Mouse (Mus musculus) forebrain, embryonic 13.5 days (tissue): ENCODE results near the gene Zfp493. TPM values are rescaled to one million over a fixed set of nuclear protein-coding genes. Genes with fewer than 3 reads are reported as not detected.
"Not testable (repeated sequence)": the region's sequence is repeated elsewhere in the genome, so short reads cannot be mapped to it uniquely, and the experiment has no call there.

Experiments used
- ATAC-seq: fragments of 200-750 bp; cut with Nextera tagmentation; 2 replicates; pipeline ENCODE4 v1.8.0; 2017
- H3K27ac ChIP-seq: fragments of 300-500 bp; sonication (generic); 2 replicates; pipeline ENCODE4 v1.5.1; 2015; ENCODE audit warnings: inconsistent platforms, mild to moderate bottlenecking, moderate library complexity
- H3K27me3 ChIP-seq: fragments of 300-500 bp; sonication (generic); 2 replicates; pipeline ENCODE4 v1.6.1; 2015; ENCODE audit warnings: mild to moderate bottlenecking, inconsistent platforms
- H3K36me3 ChIP-seq: fragments of 300-500 bp; sonication (generic); 2 replicates; pipeline ENCODE4 v1.6.1; 2015; ENCODE audit warnings: mild to moderate bottlenecking, inconsistent platforms; ENCODE audit not compliant: poor library complexity, severe bottlenecking
- H3K4me1 ChIP-seq: fragments of 300-500 bp; sonication (generic); 2 replicates; pipeline ENCODE4 v1.6.1; 2015; ENCODE audit warnings: inconsistent platforms
- H3K4me2 ChIP-seq: fragments of 300-500 bp; sonication (generic); 2 replicates; pipeline ENCODE4 v1.6.1; 2015; ENCODE audit warnings: inconsistent platforms, mild to moderate bottlenecking, moderate library complexity
- H3K4me3 ChIP-seq: fragments of 300-500 bp; sonication (generic); 2 replicates; pipeline ENCODE4 v1.5.1; 2015; ENCODE audit warnings: mild to moderate bottlenecking, inconsistent platforms
- H3K9ac ChIP-seq: fragments of 300-500 bp; sonication (generic); 2 replicates; pipeline ENCODE4 v1.6.1; 2015; ENCODE audit warnings: mild to moderate bottlenecking, inconsistent platforms
- H3K9me3 ChIP-seq: fragments of 300-500 bp; sonication (generic); replicated peaks from 2 replicates; pipeline ENCODE4 v1.6.1; 2016; ENCODE audit warnings: inconsistent platforms
- WGBS: fragments of 180-500 bp; shearing (Covaris S2); methylation state at CpG from one replicate; pipeline ENCODE4 v1.1.7; 2015; 5-methylcytosine and 5-hydroxymethylcytosine counted together
- polyA plus RNA-seq: library from polyadenylated mRNA; unstranded; fragments of >200 nt; fragmentation: Nextera tagmentation; extraction: Ambion mirVana; gene quantifications from 2 replicates; pipeline ENCODE4 v1.2.1, GENCODE M21; 2015

Zfp493 gene
- polyA plus RNA-seq, 1 experiment from 2014 or later, result 2.4 TPM

DNA sequence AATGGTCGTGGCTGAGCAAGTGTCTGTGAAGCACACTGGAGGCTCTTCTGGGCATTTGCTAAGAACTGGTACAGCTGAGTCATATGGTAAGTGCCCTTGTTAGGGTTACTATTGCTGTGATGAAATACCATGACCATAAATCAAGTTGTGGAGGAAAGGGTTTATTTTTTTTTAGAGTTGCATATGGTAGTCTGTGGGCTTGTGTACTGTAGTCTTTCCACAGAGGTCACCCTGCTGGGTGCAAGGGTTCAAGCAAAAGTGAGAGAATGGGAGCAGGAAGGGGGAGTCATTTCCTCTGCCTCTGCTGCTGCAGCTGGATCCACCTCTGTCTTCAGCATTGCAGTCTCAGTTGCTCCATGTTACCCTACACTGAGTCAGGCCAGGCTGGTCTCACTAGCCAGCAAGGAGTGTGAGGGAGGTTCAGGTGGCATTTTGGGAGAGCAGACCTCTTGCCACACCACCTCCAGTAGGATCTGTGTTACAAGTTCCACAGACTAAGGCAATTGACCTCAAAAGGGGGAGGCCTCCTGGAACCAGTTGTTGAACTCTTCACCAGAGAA lies 32.2 kb downstream of the Zfp493 start:
- H3K36me3 ChIP-seq, result 0 out of 2 replicates have a peak, but pooled peaks cover 5% of the 10 kb centered on the region
- H3K4me1 ChIP-seq, result peaks cover 3% of the 10 kb centered on the region; the same call in 1 of the 2 replicates
- no peak overlapping the region for H3K4me3 ChIP-seq
- no peak overlapping the region for H3K9ac ChIP-seq
- no peak for ATAC-seq
- no peak overlapping the region for H3K27ac ChIP-seq
- H3K4me2 ChIP-seq, result no peak overlapping the region
- 0 out of 2 replicates have a peak, but pooled peaks cover 5% of the 10 kb centered on the region for H3K9me3 ChIP-seq
- no peaks in the 10 kb centered on the region for H3K27me3 ChIP-seq
- 62% methylated on average over 1 of the region's 1 CpGs for WGBS

GRCm38 (mm10) chr13:67812961-67813709 lies 33.6 kb downstream of the Zfp493 start:
- Histone ChIP-seq H3K9me3 (peaks cover 8% of the 10 kb centered on the region; the same call in 1 of the 2 replicates), H3K27ac (no peak overlapping the region), H3K9ac (no peak overlapping the region), H3K4me1 (peaks cover 3% of the 10 kb centered on the region; the same call in 1 of the 2 replicates), H3K27me3 (no peaks in the 10 kb centered on the region), H3K36me3 (0 out of 2 replicates have a peak, but pooled peaks cover 7% of the 10 kb centered on the region), H3K4me2 (no peak overlapping the region), H3K4me3 (peak overlapping the region; percentile 73)
- no peak; the same call in 1 of the 2 replicates for ATAC-seq
- WGBS, result 78% methylated on average over 8 of the region's 8 CpGs

- H3K27ac ChIP-seq, result peak within 1 kb of the TSS; percentile 80; the same call in 1 of the 2 replicates
- H3K36me3 ChIP-seq, result peaks cover 15% of the 10 kb centered on the region
- H3K4me2 ChIP-seq, result peak within 1 kb of the TSS; percentile 70
- H3K4me1 ChIP-seq, result peaks cover 3% of the 10 kb centered on the region; the same call in 1 of the 2 replicates
- peak; percentile 96 for ATAC-seq
- peaks cover 13% of the 10 kb centered on the region; the same call in 1 of the 2 replicates for H3K9me3 ChIP-seq
- H3K4me3 ChIP-seq, result peak within 1 kb of the TSS; percentile 73
- WGBS, result 3% methylated on average over 31 of the region's 31 CpGs
- H3K27me3 ChIP-seq, result no peaks in the 10 kb centered on the region
- peak within 1 kb of the TSS; percentile 69 for H3K9ac ChIP-seq
Measured at GRCm38 (mm10) chr13:67813710-67814660, 34.5 kb downstream of the Zfp493 start, which contains the start of gene Zfp273. Gene Zfp273 (plus strand): TSS chr13:67813740.

GRCm38 (mm10) chr13:67818636-67819035 lies 39.1 kb downstream of the Zfp493 start:
- no peak for ATAC-seq
- Histone ChIP-seq H3K9ac (no peak overlapping the region), H3K27ac (no peak overlapping the region), H3K9me3 (peaks cover 27% of the 10 kb centered on the region), H3K36me3 (peaks cover 43% of the 10 kb centered on the region), H3K27me3 (no peaks in the 10 kb centered on the region), H3K4me2 (no peak overlapping the region), H3K4me1 (peaks cover 3% of the 10 kb centered on the region; the same call in 1 of the 2 replicates), H3K4me3 (no peak overlapping the region)
- 89% methylated on average over 1 of the region's 1 CpGs for WGBS

- Histone ChIP-seq H3K9ac (peak within 1 kb of the TSS; percentile 71), H3K4me3 (peak within 1 kb of the TSS; percentile 56), H3K9me3 (peaks cover 5% of the 10 kb centered on the region; the same call in 1 of the 2 replicates), H3K27ac (no peak within 1 kb of the TSS), H3K27me3 (no peaks in the 10 kb centered on the region), H3K36me3 (peaks cover 12% of the 10 kb centered on the region), H3K4me1 (peaks cover 3% of the 10 kb centered on the region; the same call in 1 of the 2 replicates), H3K4me2 (peak within 1 kb of the TSS; percentile 63)
- peak; percentile 85 for ATAC-seq
- 4% methylated on average over 14 of the region's 14 CpGs for WGBS
Measured at GRCm38 (mm10) chr13:67830911-67831336, 51.4 kb downstream of the Zfp493 start, which contains the start of gene Gm10037. Gene Gm10037 (plus strand): TSS chr13:67831106.

DNA sequence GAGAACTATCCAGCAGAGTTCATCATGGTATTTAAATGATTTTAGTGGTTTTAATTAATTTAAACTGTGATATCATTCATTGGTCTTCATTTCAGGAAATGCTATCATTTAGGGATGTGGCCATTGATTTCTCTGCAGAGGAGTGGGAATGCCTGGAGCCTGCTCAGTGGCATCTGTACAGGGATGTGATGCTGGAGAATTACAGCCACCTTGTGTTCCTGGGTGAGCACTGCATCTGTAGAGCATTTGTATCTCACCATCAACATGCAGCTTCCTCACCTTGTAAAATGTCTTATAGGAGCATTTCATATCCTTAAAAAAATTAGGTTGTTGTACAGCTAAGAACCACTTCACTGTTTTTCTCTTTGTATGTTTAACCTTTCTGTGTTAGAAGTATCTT lies 53.6 kb downstream of the Zfp493 start:
- not testable (repeated sequence) for ATAC-seq, H3K4me1 ChIP-seq, H3K9me3 ChIP-seq, H3K36me3 ChIP-seq, H3K4me2 ChIP-seq, H3K27ac ChIP-seq, H3K4me3 ChIP-seq, H3K27me3 ChIP-seq, H3K9ac ChIP-seq

Other genes with a start within 250 kb of the Zfp493 start
- gene Zfp748, start 225.9 kb upstream of the Zfp493 start, polyA plus RNA-seq, result 14.0 and 16.8 TPM in 2 replicates
- 4.4 and 5.1 TPM in 2 replicates for gene Zfp729b, start 170.0 kb upstream of the Zfp493 start, polyA plus RNA-seq
- gene Gm49345, start 141.9 kb upstream of the Zfp493 start, polyA plus RNA-seq, result not detected in 2 replicates
- 3.7 and 3.9 TPM in 2 replicates for gene Zfp729a, start 141.9 kb upstream of the Zfp493 start, polyA plus RNA-seq
- gene Zfp738, start 92.6 kb upstream of the Zfp493 start, polyA plus RNA-seq, result 13.0 and 16.2 TPM in 2 replicates
- gene Zfp65, start 50.5 kb upstream of the Zfp493 start, polyA plus RNA-seq, result 10.1 and 10.5 TPM in 2 replicates
- gene Zfp85, start 24.5 kb upstream of the Zfp493 start, polyA plus RNA-seq, result 6.8 and 8.7 TPM in 2 replicates
- gene Zfp273, start 34.0 kb downstream of the Zfp493 start, polyA plus RNA-seq, result 10.3 and 11.5 TPM in 2 replicates
- 4.1 and 4.8 TPM in 2 replicates for gene Gm10037, start 51.4 kb downstream of the Zfp493 start, polyA plus RNA-seq
- gene BC048507, start 83.6 kb downstream of the Zfp493 start, polyA plus RNA-seq, result not detected in 2 replicates